Mouse (Mus musculus) heart, postnatal 0 days (tissue): ENCODE measurements around the gene Cd22.

Experiments
- CTCF ChIP-seq: IDR thresholded peaks from 2 replicates; pipeline ENCODE4 v1.5.1; 2016; ENCODE audit warnings: antibody characterized with exemption, control low read depth, low read depth
- EP300 ChIP-seq: IDR thresholded peaks from 2 replicates; pipeline ENCODE4 v1.6.1; 2016; ENCODE audit warnings: antibody characterized with exemption, low read depth

DNA sequence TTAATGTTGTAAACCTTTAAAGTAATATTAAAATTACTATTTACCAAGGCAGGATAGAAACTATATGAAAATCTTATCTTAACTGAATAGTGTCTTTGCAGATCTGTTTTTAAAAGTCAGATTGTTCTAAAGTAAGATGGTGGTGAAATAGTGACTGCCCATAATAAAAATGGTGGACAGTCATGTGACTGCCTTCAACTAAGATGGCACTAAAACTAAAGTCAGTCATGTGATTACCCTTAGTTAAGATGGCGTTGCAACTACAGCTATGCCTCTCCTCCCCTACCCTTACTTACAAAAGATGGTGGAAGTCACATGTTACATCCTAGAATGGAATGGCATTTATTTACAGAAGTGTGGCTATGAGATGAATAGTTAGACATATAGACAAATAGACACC is 28.7 kb downstream of the Cd22 start:
- TF ChIP-seq EP300 = no peak
- no peak for TF ChIP-seq CTCF
